Mouse (Mus musculus) heart, embryonic 11.5 days (tissue): ENCODE measurements around the gene Pip5kl1. TPM values are rescaled to one million over a fixed set of nuclear protein-coding genes. Genes with fewer than 3 reads are reported as not detected.

Source experiments
- ATAC-seq: fragments of 200-750 bp; cut with Nextera tagmentation; replicated peaks from 2 replicates; pipeline ENCODE4 v1.8.0; 2017; ENCODE audit warnings: moderate library complexity; ENCODE audit not compliant: insufficient number of reproducible peaks, low FRiP score, low TSS enrichment
- H3K27ac ChIP-seq: fragments of 300-500 bp; sonication (generic); 2 replicates; pipeline ENCODE4 v1.5.1; 2014; ENCODE audit warnings: mild to moderate bottlenecking, low read depth, low read length
- H3K27me3 ChIP-seq: fragments of 300-500 bp; sonication (generic); 2 replicates; pipeline ENCODE4 v1.6.1; 2014; ENCODE audit warnings: mild to moderate bottlenecking, low read length, mixed read lengths; ENCODE audit not compliant: control insufficient read depth, insufficient read depth
- H3K36me3 ChIP-seq: fragments of 300-500 bp; sonication (generic); 2 replicates; pipeline ENCODE4 v1.6.1; 2014; ENCODE audit warnings: mild to moderate bottlenecking, low read length, moderate library complexity, mixed read lengths; ENCODE audit not compliant: control insufficient read depth, insufficient read depth
- H3K4me1 ChIP-seq: fragments of 300-500 bp; sonication (generic); 2 replicates; pipeline ENCODE4 v1.6.1; 2014; ENCODE audit warnings: low read length; ENCODE audit not compliant: control insufficient read depth, insufficient read depth
- H3K4me2 ChIP-seq: fragments of 300-500 bp; sonication (generic); 2 replicates; pipeline ENCODE4 v1.6.1; 2014; ENCODE audit warnings: mild to moderate bottlenecking, moderate library complexity
- H3K4me3 ChIP-seq: fragments of 300-500 bp; sonication (generic); 2 replicates; pipeline ENCODE4 v1.5.1; 2014; ENCODE audit warnings: low read depth, low read length
- H3K9ac ChIP-seq: fragments of 300-500 bp; sonication (generic); 2 replicates; pipeline ENCODE4 v1.6.1; 2014; ENCODE audit warnings: mild to moderate bottlenecking, low read depth, low read length, moderate library complexity
- H3K9me3 ChIP-seq: fragments of 300-500 bp; sonication (generic); replicated peaks from 2 replicates; pipeline ENCODE4 v1.6.1; 2016; ENCODE audit warnings: low read length; ENCODE audit not compliant: control insufficient read depth
- WGBS: fragments of 180-500 bp; shearing (Covaris S2); extraction: QIAGEN DNeasy Blood & Tissue Kit; methylation state at CpG from one replicate; pipeline ENCODE4 v1.1.7; 2014; ENCODE audit not compliant: insufficient replicate concordance; 5-methylcytosine and 5-hydroxymethylcytosine counted together
- polyA plus RNA-seq: library from polyadenylated mRNA; unstranded; fragments of >200 nt; fragmentation: Nextera tagmentation; extraction: Ambion mirVana; gene quantifications from 2 replicates; pipeline ENCODE4 v1.2.1, GENCODE M21; 2014

The Pip5kl1 gene
- polyA plus RNA-seq, 1 experiment from 2014 or later: 0.31 TPM

DNA sequence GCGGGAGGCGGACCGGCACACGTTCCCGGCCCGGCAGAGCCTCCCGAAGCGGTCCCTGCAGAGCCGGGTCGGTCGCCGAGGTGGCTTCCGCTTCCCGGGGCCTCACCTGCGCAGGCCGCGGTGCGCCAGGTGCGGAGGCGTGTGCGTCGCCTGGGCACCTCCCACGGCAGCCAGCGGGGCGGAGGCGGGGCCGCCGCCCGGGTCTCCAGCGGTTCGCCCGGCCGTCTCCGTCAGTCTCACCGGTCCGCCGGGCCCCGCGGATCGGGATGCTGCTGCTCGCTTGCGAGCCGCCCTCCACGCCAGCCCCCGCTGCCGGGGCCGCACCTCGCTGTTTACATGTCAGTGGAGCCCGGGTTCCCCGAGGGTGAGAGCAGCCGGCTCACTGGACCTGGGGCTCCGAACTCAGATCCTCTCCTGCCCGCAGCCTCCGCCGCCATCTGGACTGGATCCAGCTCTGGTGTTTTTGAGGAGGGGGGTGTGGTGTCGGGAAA lies 39.1 kb upstream of the Pip5kl1 start:
- H3K36me3 ChIP-seq: no peaks in the 10 kb centered on the region
- peak; percentile 48 for ATAC-seq
- H3K4me3 ChIP-seq: peak overlapping the region; percentile 80
- no peaks in the 10 kb centered on the region for H3K27me3 ChIP-seq
- no peaks in the 10 kb centered on the region for H3K9me3 ChIP-seq
- under 1% methylated on average over 50 of the region's 56 CpGs for WGBS
- peak overlapping the region; percentile 89 for H3K27ac ChIP-seq
- peaks cover 49% of the 10 kb centered on the region for H3K4me1 ChIP-seq
- H3K4me2 ChIP-seq: peak overlapping the region; percentile 83
- H3K9ac ChIP-seq: peak overlapping the region; percentile 88

GRCm38 (mm10) chr2:32536086-32536633 lies 38.4 kb upstream of the Pip5kl1 start:
- no peak for ATAC-seq
- H3K27me3 ChIP-seq: no peaks in the 10 kb centered on the region
- H3K36me3 ChIP-seq: no peaks in the 10 kb centered on the region
- H3K9me3 ChIP-seq: no peaks in the 10 kb centered on the region
- H3K9ac ChIP-seq: peak overlapping the region; percentile 88
- H3K4me2 ChIP-seq: peak overlapping the region; percentile 83
- peak overlapping the region; percentile 84; the same call in 1 of the 2 replicates for H3K27ac ChIP-seq
- H3K4me1 ChIP-seq: peaks cover 49% of the 10 kb centered on the region
- 3% methylated on average over 14 of the region's 14 CpGs for WGBS
- H3K4me3 ChIP-seq: peak overlapping the region; percentile 80

GRCm38 (mm10) chr2:32536634-32537359 lies 37.8 kb upstream of the Pip5kl1 start:
- 5% methylated on average over 11 of the region's 11 CpGs for WGBS
- H3K4me1 ChIP-seq: peaks cover 49% of the 10 kb centered on the region
- ATAC-seq: no peak

GRCm38 (mm10) chr2:32537360-32537905 lies 37.2 kb upstream of the Pip5kl1 start:
- Histone ChIP-seq H3K4me3 (peak overlapping the region; percentile 80), H3K4me2 (peak overlapping the region; percentile 83), H3K27me3 (no peaks in the 10 kb centered on the region), H3K27ac (peak overlapping the region; percentile 84), H3K4me1 (peaks cover 49% of the 10 kb centered on the region), H3K9me3 (no peaks in the 10 kb centered on the region), H3K9ac (peak overlapping the region; percentile 88), H3K36me3 (no peaks in the 10 kb centered on the region)
- ATAC-seq: no peak
- 7% methylated on average over 9 of the region's 9 CpGs for WGBS

More at GRCm38 (mm10) chr2:32536634-32537359, 37.8 kb upstream of the Pip5kl1 start:
- H3K4me2 ChIP-seq: peak overlapping the region; percentile 83
- peak overlapping the region; percentile 84 for H3K27ac ChIP-seq
- no peaks in the 10 kb centered on the region for H3K9me3 ChIP-seq
- peak overlapping the region; percentile 80 for H3K4me3 ChIP-seq
- no peaks in the 10 kb centered on the region for H3K27me3 ChIP-seq
- peak overlapping the region; percentile 88 for H3K9ac ChIP-seq
- H3K36me3 ChIP-seq: no peaks in the 10 kb centered on the region

DNA sequence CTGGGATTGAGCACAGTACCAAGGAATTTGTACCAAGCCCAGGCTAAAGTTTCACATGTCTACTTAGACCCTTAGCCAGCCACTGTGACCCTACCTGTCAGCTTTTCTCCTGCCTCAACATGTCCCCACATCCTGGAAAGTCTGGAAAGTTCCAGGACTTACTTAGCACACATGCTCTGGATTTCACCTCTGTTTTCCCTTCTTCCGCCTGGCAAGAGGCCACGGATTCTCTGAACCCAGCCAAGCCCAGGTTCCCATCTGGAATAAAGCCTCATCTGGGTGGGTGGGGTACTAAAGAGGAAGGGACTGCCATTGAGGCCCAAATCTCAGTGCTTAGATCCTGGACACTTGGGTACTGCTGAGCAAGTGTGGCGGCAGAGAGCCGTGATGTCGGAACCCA lies 36.7 kb upstream of the Pip5kl1 start:
- Histone ChIP-seq H3K27ac (peak overlapping the region; percentile 84), H3K4me3 (peak overlapping the region; percentile 80; the same call in 1 of the 2 replicates), H3K27me3 (no peaks in the 10 kb centered on the region), H3K4me2 (peak overlapping the region; percentile 83), H3K4me1 (peaks cover 50% of the 10 kb centered on the region), H3K9ac (no peak overlapping the region; the same call in 1 of the 2 replicates), H3K36me3 (no peaks in the 10 kb centered on the region), H3K9me3 (no peaks in the 10 kb centered on the region)
- no peak for ATAC-seq
- WGBS: 74% methylated on average over 5 of the region's 5 CpGs

GRCm38 (mm10) chr2:32538461-32538860 lies 36.1 kb upstream of the Pip5kl1 start:
- no peak for ATAC-seq
- peaks cover 52% of the 10 kb centered on the region for H3K4me1 ChIP-seq
- H3K36me3 ChIP-seq: no peaks in the 10 kb centered on the region
- 81% methylated on average over 4 of the region's 4 CpGs for WGBS
- no peaks in the 10 kb centered on the region for H3K9me3 ChIP-seq
- no peak overlapping the region for H3K27ac ChIP-seq
- H3K9ac ChIP-seq: peak overlapping the region; percentile 3; the same call in 1 of the 2 replicates
- no peak overlapping the region for H3K4me3 ChIP-seq
- no peak overlapping the region; the same call in 1 of the 2 replicates for H3K4me2 ChIP-seq
- H3K27me3 ChIP-seq: no peaks in the 10 kb centered on the region

- peaks cover 45% of the 10 kb centered on the region for H3K4me1 ChIP-seq
- ATAC-seq: no peak
- H3K4me3 ChIP-seq: no peak overlapping the region
- WGBS: 72% methylated on average over 14 of the region's 14 CpGs
- H3K36me3 ChIP-seq: no peaks in the 10 kb centered on the region
- no peak overlapping the region for H3K9ac ChIP-seq
- H3K9me3 ChIP-seq: no peaks in the 10 kb centered on the region
- no peaks in the 10 kb centered on the region for H3K27me3 ChIP-seq
- peak overlapping the region; percentile 15; the same call in 1 of the 2 replicates for H3K27ac ChIP-seq
- no peak overlapping the region for H3K4me2 ChIP-seq
These were observed 35.1 kb upstream of the Pip5kl1 start for GRCm38 (mm10) chr2:32539452-32539981.

DNA sequence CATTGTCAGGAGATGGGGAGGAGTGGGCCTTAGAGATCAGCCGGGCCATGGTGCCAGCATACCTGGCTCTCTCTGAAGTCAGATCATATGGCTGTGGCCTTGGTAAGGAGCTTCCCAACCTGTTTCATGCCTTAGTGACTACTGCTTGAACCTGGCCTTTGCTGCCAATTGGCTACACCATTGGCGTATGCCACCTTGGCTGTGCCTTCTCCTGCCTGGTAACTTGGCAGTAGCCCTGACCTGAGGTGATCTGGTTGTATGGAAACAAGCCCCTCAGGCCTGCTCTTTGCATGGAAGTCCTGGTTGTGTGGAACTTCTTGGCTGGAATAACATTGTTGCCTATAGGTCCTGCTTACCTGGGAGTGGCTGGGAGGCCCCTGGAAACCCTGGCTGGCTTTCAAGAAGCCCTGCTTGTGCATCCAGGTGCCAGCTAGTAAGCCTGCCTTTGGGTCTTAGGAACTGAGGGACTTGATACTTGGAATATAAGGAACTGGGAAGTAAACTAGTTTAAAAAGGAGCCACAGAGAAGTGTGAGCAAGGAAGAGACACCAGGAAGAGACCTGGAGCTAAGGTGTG lies 33.2 kb upstream of the Pip5kl1 start:
- no peak overlapping the region for H3K9ac ChIP-seq
- no peak for ATAC-seq
- no peak overlapping the region for H3K4me3 ChIP-seq
- H3K9me3 ChIP-seq: no peaks in the 10 kb centered on the region
- H3K36me3 ChIP-seq: no peaks in the 10 kb centered on the region
- no peak overlapping the region for H3K4me2 ChIP-seq
- H3K27ac ChIP-seq: no peak overlapping the region
- H3K4me1 ChIP-seq: peaks cover 39% of the 10 kb centered on the region
- WGBS: 88% methylated on average over 2 of the region's 2 CpGs
- no peaks in the 10 kb centered on the region for H3K27me3 ChIP-seq
